In genomic region chr1:23207024-23207423, GRCm38 (mm10) we compare ENCODE assay signal across 24 mouse cellular contexts.
"Had no signal": no experiment of that assay in that cellular context is flagged by ENCODE, and none has a peak within 500 bp of the region (broad histone marks: within the 10 kb centered on the region; RNA-seq: fewer than 3 reads in every experiment).

No protein-coding gene starts in this region.

- H3K36me3 ChIP-seq: heart, embryonic 10.5 days; heart, embryonic 13.5 days; heart, embryonic 15.5 days; hindbrain, embryonic 13.5 days; hindbrain, embryonic 15.5 days; kidney, embryonic 15.5 days; limb, embryonic 13.5 days; limb, embryonic 15.5 days; liver, embryonic 12.5 days had no signal

- H3K27ac ChIP-seq: heart, embryonic 10.5 days; heart, embryonic 13.5 days; heart, embryonic 15.5 days; hindbrain, embryonic 13.5 days; hindbrain, embryonic 15.5 days; hindbrain, postnatal 0 days; kidney, embryonic 15.5 days; kidney, postnatal 0 days; limb, embryonic 13.5 days; limb, embryonic 15.5 days; liver, embryonic 12.5 days; liver, embryonic 14.5 days had no signal

- ATAC-seq: hindbrain, postnatal 0 days; intestine, embryonic 16.5 days; liver, embryonic 12.5 days had no signal

- H3K4me3 ChIP-seq: heart, embryonic 10.5 days; heart, embryonic 13.5 days; heart, embryonic 15.5 days; hindbrain, embryonic 13.5 days; hindbrain, embryonic 15.5 days; kidney, embryonic 15.5 days; limb, embryonic 13.5 days; limb, embryonic 15.5 days; liver, embryonic 12.5 days had no signal

- H3K9ac ChIP-seq: heart, embryonic 13.5 days; heart, embryonic 15.5 days; hindbrain, embryonic 13.5 days; hindbrain, embryonic 15.5 days; kidney, embryonic 15.5 days; limb, embryonic 13.5 days; limb, embryonic 15.5 days; liver, embryonic 12.5 days; liver, embryonic 14.5 days had no signal

- H3K27me3 ChIP-seq: heart, embryonic 13.5 days; heart, embryonic 15.5 days; hindbrain, embryonic 13.5 days; hindbrain, embryonic 15.5 days; kidney, embryonic 15.5 days; limb, embryonic 13.5 days; limb, embryonic 15.5 days; liver, embryonic 12.5 days had no signal

- H3K4me2 ChIP-seq: heart, embryonic 13.5 days; heart, embryonic 15.5 days; hindbrain, embryonic 13.5 days; hindbrain, embryonic 15.5 days; kidney, embryonic 15.5 days; limb, embryonic 13.5 days; limb, embryonic 15.5 days; liver, embryonic 12.5 days had no signal

- H3K4me1 ChIP-seq: hindbrain, embryonic 13.5 days; hindbrain, embryonic 15.5 days; kidney, embryonic 15.5 days; limb, embryonic 13.5 days; limb, embryonic 15.5 days; liver, embryonic 12.5 days had no signal

- H3K9me3 ChIP-seq: heart, embryonic 10.5 days; heart, embryonic 13.5 days; heart, embryonic 15.5 days; hindbrain, embryonic 13.5 days; hindbrain, embryonic 15.5 days; kidney, embryonic 15.5 days; limb, embryonic 13.5 days; limb, embryonic 15.5 days; liver, embryonic 12.5 days had no signal

- DNase-seq: gastrocnemius, postnatal 14 days; gastrocnemius, postnatal 36 days; heart, postnatal 36 days; kidney, adult 11 months; kidney, adult 2 months; kidney, adult 9 months; kidney, postnatal 14 days; kidney, postnatal 36 days; layer of hippocampus, adult 9-11 months; layer of hippocampus, postnatal 36 days; left cerebral cortex, postnatal 4 days had no signal
